Mouse (Mus musculus) testis, adult 2 months (tissue): ENCODE results near the gene Dmc1. TPM values are rescaled to one million over a fixed set of nuclear protein-coding genes. Genes with fewer than 3 reads are reported as not detected.

Experiments
- H3K27ac ChIP-seq: fragments of 200-500 bp; 2 replicates; pipeline ENCODE4 v1.5.1; 2012; ENCODE audit warnings: low read depth, low read length; ENCODE audit not compliant: control insufficient read depth, insufficient read depth
- H3K27me3 ChIP-seq: fragments of 200-500 bp; 2 replicates; pipeline ENCODE4 v1.6.1; 2012; ENCODE audit warnings: mild to moderate bottlenecking, low read length, moderate library complexity; ENCODE audit not compliant: control insufficient read depth, insufficient read depth
- H3K36me3 ChIP-seq: fragments of 200-500 bp; 2 replicates; pipeline ENCODE4 v1.6.1; 2012; ENCODE audit warnings: mild to moderate bottlenecking, low read length; ENCODE audit not compliant: control insufficient read depth, insufficient read depth
- H3K4me1 ChIP-seq: fragments of 200-500 bp; 2 replicates; pipeline ENCODE4 v1.6.1; 2012; ENCODE audit warnings: low read length; ENCODE audit not compliant: control insufficient read depth, insufficient read depth
- H3K4me3 ChIP-seq: fragments of 200-500 bp; 2 replicates; pipeline ENCODE4 v1.5.1; 2012; ENCODE audit warnings: low read depth, mild to moderate bottlenecking, low read length, moderate library complexity, mixed read lengths; ENCODE audit not compliant: control insufficient read depth
- CTCF ChIP-seq: fragments of 200-500 bp; IDR thresholded peaks from 2 replicates; pipeline ENCODE4 v1.5.1; 2012; ENCODE audit warnings: low read depth, mild to moderate bottlenecking, inconsistent platforms, low read length, moderate library complexity; ENCODE audit not compliant: control insufficient read depth, insufficient read depth, insufficient replicate concordance
- POLR2A ChIP-seq: fragments of 200-500 bp; IDR thresholded peaks from 2 replicates; pipeline ENCODE4 v1.6.1; 2012; ENCODE audit warnings: low read depth, mild to moderate bottlenecking, inconsistent platforms, low read length, moderate library complexity; ENCODE audit not compliant: control insufficient read depth
- polyA plus RNA-seq: library from polyadenylated mRNA; depleted of rRNA; stranded (reverse); fragments of >200 nt; gene quantifications from 2 replicates; pipeline ENCODE4 v1.2.3, GENCODE M21; 2012; rRNA removed

Gene Dmc1
- polyA plus RNA-seq, result 7.0 and 8.6 TPM in 2 replicates

- H3K4me3 ChIP-seq, result peak within 1 kb of the TSS; percentile 85
- H3K27ac ChIP-seq, result peak within 1 kb of the TSS; percentile 29
- H3K4me1 ChIP-seq, result peaks cover 10% of the 10 kb centered on the region
- no peak for TF ChIP-seq POLR2A
- no peak for TF ChIP-seq CTCF
- no peaks in the 10 kb centered on the region for H3K36me3 ChIP-seq
- no peaks in the 10 kb centered on the region for H3K27me3 ChIP-seq
Measured at GRCm38 (mm10) chr15:79604990-79605665, at the start of gene Dmc1. Dmc1 (minus strand) TSS chr15:79605109.

DNA sequence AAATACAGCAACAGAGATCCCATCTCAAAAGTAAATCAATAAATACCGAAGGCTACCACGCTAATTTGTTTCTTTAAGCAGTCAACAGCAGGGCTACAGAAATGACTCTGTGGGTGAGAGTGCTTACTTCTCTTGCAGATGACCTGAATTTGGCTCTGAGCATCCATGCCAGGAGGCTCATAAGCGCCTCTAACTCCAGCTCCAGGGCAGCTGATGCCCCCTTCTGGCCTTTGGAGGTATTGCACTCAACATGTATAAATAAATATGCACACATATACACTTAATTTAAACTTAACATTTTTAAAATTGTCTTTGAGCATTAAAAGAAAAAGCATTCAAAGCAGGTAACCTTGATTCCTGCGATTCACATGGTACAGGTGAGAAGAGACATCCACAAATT is 46.6 kb upstream of the Dmc1 start:
- Histone ChIP-seq H3K4me1 (no peaks in the 10 kb centered on the region), H3K36me3 (no peaks in the 10 kb centered on the region; the same call in none of the 2 replicates), H3K27me3 (no peaks in the 10 kb centered on the region), H3K27ac (no peak overlapping the region), H3K4me3 (no peak overlapping the region)
- TF ChIP-seq CTCF (peak; percentile 66; the same call in 1 of the 2 replicates), POLR2A (no peak)

DNA sequence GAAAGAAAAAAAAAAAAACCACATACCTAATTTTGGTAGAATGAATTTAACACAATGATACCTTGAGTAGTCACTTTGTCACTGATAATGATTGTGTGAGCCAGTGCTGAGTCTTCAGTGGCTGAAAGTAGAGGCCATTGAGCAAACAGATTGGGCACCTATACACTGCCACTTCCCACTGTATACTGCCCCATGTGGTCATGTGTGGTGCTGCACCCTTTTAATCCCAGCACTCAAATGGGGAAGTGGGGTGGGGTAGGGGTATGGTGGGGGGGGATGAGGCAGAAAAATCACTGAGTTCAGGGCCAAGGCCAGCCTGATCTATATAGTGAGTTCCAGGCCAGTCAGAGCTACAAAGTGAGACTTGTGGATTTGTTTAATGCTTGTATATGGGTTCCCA is 45.7 kb upstream of the Dmc1 start:
- no peaks in the 10 kb centered on the region; the same call in none of the 2 replicates for H3K36me3 ChIP-seq
- no peaks in the 10 kb centered on the region for H3K4me1 ChIP-seq
- H3K27me3 ChIP-seq, result no peaks in the 10 kb centered on the region
- H3K27ac ChIP-seq, result no peak overlapping the region
- TF ChIP-seq POLR2A, result no peak
- TF ChIP-seq CTCF, result peak; percentile 51; the same call in 1 of the 2 replicates
- H3K4me3 ChIP-seq, result no peak overlapping the region

DNA sequence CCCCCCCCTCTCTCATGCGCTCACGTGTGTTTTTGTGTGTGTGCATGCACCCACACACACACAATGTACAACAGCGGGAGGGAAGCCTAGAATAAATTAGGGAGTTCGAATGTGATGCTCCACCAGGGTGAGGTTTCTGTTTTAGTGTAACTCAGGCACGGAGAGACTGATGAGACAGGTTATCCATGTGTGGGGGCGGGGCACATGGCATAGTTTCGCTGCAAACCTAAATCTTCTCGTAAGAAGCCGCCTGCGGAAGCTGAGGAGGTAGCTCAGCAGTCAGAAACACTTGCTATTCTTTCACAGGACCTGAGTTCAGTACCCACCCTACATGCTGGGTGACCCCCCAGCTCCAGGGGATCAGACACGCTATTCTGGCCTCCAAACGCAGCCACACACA is 43.2 kb upstream of the Dmc1 start:
- Histone ChIP-seq H3K4me3 (no peak overlapping the region), H3K36me3 (no peaks in the 10 kb centered on the region; the same call in 1 of the 2 replicates)
- TF ChIP-seq CTCF (no peak), POLR2A (no peak)

GRCm38 (mm10) chr15:79645483-79645882 is 40.6 kb upstream of the Dmc1 start:
- no peaks in the 10 kb centered on the region for H3K4me1 ChIP-seq
- no peak for TF ChIP-seq CTCF
- TF ChIP-seq POLR2A, result no peak
- H3K27me3 ChIP-seq, result no peaks in the 10 kb centered on the region
- no peaks in the 10 kb centered on the region; the same call in 1 of the 2 replicates for H3K36me3 ChIP-seq
- no peak overlapping the region for H3K27ac ChIP-seq
- H3K4me3 ChIP-seq, result no peak overlapping the region

More for the DNA sequence above, 43.2 kb upstream of the Dmc1 start:
- H3K27me3 ChIP-seq, result no peaks in the 10 kb centered on the region
- no peak overlapping the region for H3K27ac ChIP-seq
- H3K4me1 ChIP-seq, result no peaks in the 10 kb centered on the region

DNA sequence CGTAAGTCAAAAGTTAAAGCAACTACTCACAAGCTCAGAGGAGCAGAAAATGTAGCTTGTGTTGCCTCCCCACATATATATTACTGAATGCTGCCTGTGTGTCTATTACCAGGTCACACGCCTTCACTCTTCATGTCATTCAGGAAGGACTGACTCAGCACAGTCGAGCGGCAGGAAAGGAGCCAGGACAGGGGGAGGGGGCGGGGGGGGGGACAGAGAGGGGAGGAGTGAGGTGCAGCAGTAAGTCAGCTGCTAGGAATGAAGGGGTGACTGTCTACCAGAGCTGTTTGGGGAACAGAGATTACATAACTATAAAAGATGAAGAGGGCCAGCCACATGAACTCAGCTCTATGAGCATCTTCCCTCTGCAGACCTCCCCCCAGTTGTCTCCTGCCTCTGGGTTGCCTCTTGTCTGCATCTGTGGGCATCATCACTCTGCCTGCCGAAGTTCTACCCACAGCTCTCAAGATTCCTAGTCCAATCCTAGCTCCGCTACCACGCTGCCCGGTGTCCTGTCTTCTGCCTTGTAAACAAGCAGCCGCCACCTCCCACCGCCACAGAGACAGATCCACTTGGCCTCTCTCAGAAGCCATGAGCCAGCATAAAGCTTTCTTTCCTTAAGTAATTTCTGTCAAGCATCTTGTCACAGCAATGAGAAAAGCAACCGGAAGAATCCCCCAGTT is 36.4 kb upstream of the Dmc1 start:
- Histone ChIP-seq H3K4me3 (no peak overlapping the region), H3K27ac (no peak overlapping the region)

DNA sequence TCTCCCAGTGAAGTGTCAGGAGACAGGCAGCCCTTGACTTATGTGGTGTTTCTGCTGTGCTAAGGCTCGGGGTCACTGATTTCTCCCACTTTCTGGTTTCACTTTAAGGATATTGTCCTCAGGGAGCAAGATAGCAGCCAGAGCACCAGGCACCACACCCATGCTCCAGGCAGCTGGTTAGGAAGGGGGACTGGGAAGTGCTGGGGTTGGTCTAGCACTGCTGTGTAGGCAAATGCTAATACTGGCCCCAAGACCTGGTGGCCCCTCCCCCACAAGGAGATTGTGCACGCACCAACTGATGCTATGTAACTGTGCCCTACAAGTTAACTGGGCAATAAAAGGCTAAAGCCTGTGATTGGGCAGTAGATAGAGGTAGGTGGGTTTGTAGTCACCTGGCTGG is 25.6 kb upstream of the Dmc1 start:
- H3K27ac ChIP-seq, result no peak overlapping the region
- TF ChIP-seq CTCF, result no peak
- TF ChIP-seq POLR2A, result no peak
- H3K4me1 ChIP-seq, result no peaks in the 10 kb centered on the region
- no peak overlapping the region for H3K4me3 ChIP-seq
- H3K36me3 ChIP-seq, result no peaks in the 10 kb centered on the region; the same call in 1 of the 2 replicates
- no peaks in the 10 kb centered on the region for H3K27me3 ChIP-seq

More for the DNA sequence above, 36.4 kb upstream of the Dmc1 start:
- Histone ChIP-seq H3K36me3 (no peaks in the 10 kb centered on the region), H3K4me1 (no peaks in the 10 kb centered on the region), H3K27me3 (no peaks in the 10 kb centered on the region)
- TF ChIP-seq CTCF (no peak), POLR2A (no peak)
